Mouse (Mus musculus): ENCODE data around the gene Ralgapa2. TPM values are rescaled to one million over a fixed set of nuclear protein-coding genes. Genes with fewer than 3 reads are reported as not detected.

The Ralgapa2 gene
- polyA plus RNA-seq, 1 experiment = 8.3 TPM

DNA sequence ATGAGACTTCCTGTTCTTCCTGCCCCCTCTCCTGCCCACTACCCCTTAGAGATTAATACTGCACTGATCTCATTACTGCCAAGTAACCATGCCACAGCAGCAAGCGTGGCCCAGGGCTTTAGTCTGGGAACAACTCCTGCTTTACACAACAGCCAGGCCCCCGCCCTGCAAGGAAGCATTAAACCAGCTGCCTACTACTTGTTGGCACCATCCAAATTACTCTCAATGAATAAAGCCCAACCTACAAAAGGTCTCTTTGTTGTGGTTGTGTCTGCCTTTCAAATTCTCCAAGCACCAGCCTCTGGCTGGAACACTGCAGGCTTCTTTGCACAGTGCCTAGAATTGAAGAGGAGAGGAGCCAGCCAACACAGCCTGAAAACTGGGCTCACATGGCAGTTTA, 164.2 kb downstream of the Ralgapa2 start:
- 69% methylated on average over 2 of the region's 2 CpGs for WGBS
- no peak for DNase-seq (ENCODE audit: low read depth in 1 of 2, low spot score in 2 of 2)
- no peak overlapping the region for H3K27ac ChIP-seq (ENCODE audit: insufficient read depth, low read length)
- peaks cover 9% of the 10 kb centered on the region for H3K36me3 ChIP-seq (ENCODE audit: control insufficient read depth, insufficient read depth, low read length)
- TF ChIP-seq POLR2A (IDR thresholded peaks at IDR 0.05; ENCODE audit: low read depth, low read length) = no peak
- no peak for TF ChIP-seq CTCF (IDR thresholded peaks at IDR 0.05; ENCODE audit: extremely low read depth, insufficient read depth, insufficient read length, insufficient replicate concordance)
- no peaks in the 10 kb centered on the region for H3K27me3 ChIP-seq (ENCODE audit: control insufficient read depth, insufficient read depth, low read length)
- no peak overlapping the region for H3K4me3 ChIP-seq (ENCODE audit: extremely low read depth, insufficient read depth, insufficient read length)
- H3K4me1 ChIP-seq (ENCODE audit: control insufficient read depth, insufficient read depth, insufficient read length) = no peaks in the 10 kb centered on the region

DNA sequence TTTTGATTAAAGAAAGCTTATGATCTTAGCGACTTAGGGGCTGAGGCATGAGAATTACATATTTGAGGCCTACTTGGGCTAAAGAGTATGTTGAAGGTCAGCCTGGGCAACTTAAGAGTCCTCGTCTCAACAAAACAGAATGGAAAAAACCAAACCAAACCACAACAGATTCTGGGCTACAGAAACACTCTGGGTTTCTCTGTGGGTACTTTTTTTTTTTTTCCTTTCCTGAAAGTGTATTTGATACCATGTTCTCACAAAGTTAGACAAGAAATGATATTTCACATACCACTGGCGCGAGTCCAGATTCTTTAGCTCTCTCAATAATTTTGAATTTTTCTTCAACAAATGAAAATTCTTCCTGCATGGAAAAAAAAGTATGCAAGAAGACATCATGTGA, 172.1 kb downstream of the Ralgapa2 start:
- no peak for DNase-seq (ENCODE audit: low read depth in 1 of 2, low spot score in 2 of 2)
- Histone ChIP-seq H3K4me1 (ENCODE audit: control insufficient read depth, insufficient read depth, insufficient read length) (no peaks in the 10 kb centered on the region), H3K36me3 (ENCODE audit: control insufficient read depth, insufficient read depth, low read length) (peaks cover 10% of the 10 kb centered on the region), H3K4me3 (ENCODE audit: extremely low read depth, insufficient read depth, insufficient read length) (no peak overlapping the region), H3K27ac (ENCODE audit: insufficient read depth, low read length) (no peak overlapping the region), H3K27me3 (ENCODE audit: control insufficient read depth, insufficient read depth, low read length) (no peaks in the 10 kb centered on the region)
- TF ChIP-seq CTCF (IDR thresholded peaks at IDR 0.05; ENCODE audit: extremely low read depth, insufficient read depth, insufficient read length, insufficient replicate concordance) (no peak), POLR2A (IDR thresholded peaks at IDR 0.05; ENCODE audit: low read depth, low read length) (no peak)
- 89% methylated on average over 4 of the region's 4 CpGs for WGBS

DNA sequence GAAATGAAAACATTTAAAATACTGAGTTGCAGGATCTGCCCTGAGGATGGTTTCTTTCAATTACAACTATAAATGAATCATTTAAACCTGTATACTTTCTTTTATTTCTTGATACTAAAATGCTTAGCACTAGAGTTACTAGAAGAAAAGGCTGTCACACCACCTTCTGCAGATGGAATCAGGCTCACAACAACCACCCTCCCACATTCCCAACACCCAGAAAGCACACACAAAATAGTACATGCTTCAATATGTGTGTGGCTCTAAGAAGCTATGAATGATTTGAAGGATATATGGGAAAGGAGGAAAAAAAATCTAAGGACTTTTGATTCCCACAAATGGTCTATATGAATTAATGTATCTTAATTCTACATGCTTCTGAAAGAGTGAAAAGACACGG, 174.6 kb downstream of the Ralgapa2 start:
- no peak overlapping the region for H3K27ac ChIP-seq (ENCODE audit: insufficient read depth, low read length)
- peaks cover 5% of the 10 kb centered on the region; the same call in 1 of the 2 replicates for H3K36me3 ChIP-seq (ENCODE audit: control insufficient read depth, insufficient read depth, low read length)
- 92% methylated on average over 1 of the region's 1 CpGs for WGBS
- TF ChIP-seq POLR2A (IDR thresholded peaks at IDR 0.05; ENCODE audit: low read depth, low read length) (no peak), CTCF (IDR thresholded peaks at IDR 0.05; ENCODE audit: extremely low read depth, insufficient read depth, insufficient read length, insufficient replicate concordance) (no peak)
- DNase-seq (ENCODE audit: low read depth in 1 of 2, low spot score in 2 of 2) = no peak
- H3K27me3 ChIP-seq (ENCODE audit: control insufficient read depth, insufficient read depth, low read length) = no peaks in the 10 kb centered on the region
- no peak overlapping the region for H3K4me3 ChIP-seq (ENCODE audit: extremely low read depth, insufficient read depth, insufficient read length)
- no peaks in the 10 kb centered on the region for H3K4me1 ChIP-seq (ENCODE audit: control insufficient read depth, insufficient read depth, insufficient read length)

DNA sequence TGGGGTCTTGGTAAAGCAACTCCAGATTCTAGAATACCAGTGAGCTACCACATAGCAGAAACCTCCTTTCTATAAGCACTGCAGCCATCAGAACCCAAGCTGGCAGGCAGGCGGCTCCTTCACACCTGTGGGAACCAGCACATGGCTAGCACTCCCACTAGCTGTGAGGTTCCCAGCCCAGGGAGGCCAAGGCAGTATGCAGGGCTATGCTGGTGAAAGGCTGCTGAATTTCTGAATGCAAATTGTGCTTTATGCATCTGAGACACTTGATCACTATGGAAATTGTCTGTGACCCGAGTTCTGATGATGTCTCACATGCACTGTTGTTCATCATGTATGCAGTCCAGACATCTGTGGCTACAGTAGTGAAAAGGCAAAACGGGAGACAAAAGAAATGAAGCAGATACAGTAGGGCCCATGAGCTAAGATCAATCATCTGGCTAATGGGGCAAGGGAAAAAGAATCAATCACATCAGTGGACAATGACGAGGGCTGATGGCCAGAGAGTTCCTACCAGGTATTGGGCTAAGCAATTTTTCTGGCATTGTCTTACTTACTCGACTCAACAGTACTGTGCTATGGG, 180.2 kb downstream of the Ralgapa2 start:
- Histone ChIP-seq H3K36me3 (ENCODE audit: control insufficient read depth, insufficient read depth, low read length) (peaks cover 1% of the 10 kb centered on the region; the same call in 1 of the 2 replicates), H3K4me1 (ENCODE audit: control insufficient read depth, insufficient read depth, insufficient read length) (no peaks in the 10 kb centered on the region), H3K4me3 (ENCODE audit: extremely low read depth, insufficient read depth, insufficient read length) (no peak overlapping the region), H3K27ac (ENCODE audit: insufficient read depth, low read length) (no peak overlapping the region), H3K27me3 (ENCODE audit: control insufficient read depth, insufficient read depth, low read length) (no peaks in the 10 kb centered on the region)
- DNase-seq (ENCODE audit: low read depth in 1 of 2, low spot score in 2 of 2) = no peak
- 91% methylated on average over 5 of the region's 5 CpGs for WGBS
- TF ChIP-seq CTCF (IDR thresholded peaks at IDR 0.05; ENCODE audit: extremely low read depth, insufficient read depth, insufficient read length, insufficient replicate concordance) (no peak), POLR2A (IDR thresholded peaks at IDR 0.05; ENCODE audit: low read depth, low read length) (no peak)

DNA sequence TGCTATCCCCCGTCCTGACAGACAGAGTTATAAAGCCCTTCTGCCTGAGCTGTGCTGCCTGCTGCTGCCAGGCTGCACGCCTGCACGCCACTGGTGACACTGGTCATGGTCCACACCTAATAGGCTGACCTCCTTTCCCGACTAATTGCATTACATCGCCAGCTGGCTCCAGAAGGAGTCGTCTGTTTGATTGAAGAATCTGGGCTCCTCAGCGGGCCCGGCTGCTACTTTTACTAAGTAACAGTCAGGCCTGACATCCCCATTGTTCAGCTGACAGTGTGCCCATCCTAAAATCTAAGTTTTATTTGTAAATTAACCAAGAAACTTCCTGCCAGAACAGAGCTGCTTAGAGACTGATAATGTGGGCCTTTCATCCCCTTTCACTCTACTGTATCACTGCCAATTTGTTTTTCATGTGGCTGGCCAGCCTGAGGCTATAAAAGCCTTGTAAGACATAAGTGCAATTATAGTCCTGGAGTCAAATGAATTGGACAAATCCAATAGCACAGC, 181.3 kb downstream of the Ralgapa2 start:
- DNase-seq (ENCODE audit: low read depth in 1 of 2, low spot score in 2 of 2) = no peak
- H3K4me3 ChIP-seq (ENCODE audit: extremely low read depth, insufficient read depth, insufficient read length) = no peak overlapping the region
- peaks cover 1% of the 10 kb centered on the region; the same call in 1 of the 2 replicates for H3K36me3 ChIP-seq (ENCODE audit: control insufficient read depth, insufficient read depth, low read length)
- no peaks in the 10 kb centered on the region for H3K4me1 ChIP-seq (ENCODE audit: control insufficient read depth, insufficient read depth, insufficient read length)
- H3K27ac ChIP-seq (ENCODE audit: insufficient read depth, low read length) = no peak overlapping the region
- no peaks in the 10 kb centered on the region for H3K27me3 ChIP-seq (ENCODE audit: control insufficient read depth, insufficient read depth, low read length)
- TF ChIP-seq CTCF (IDR thresholded peaks at IDR 0.05; ENCODE audit: extremely low read depth, insufficient read depth, insufficient read length, insufficient replicate concordance) (no peak), POLR2A (IDR thresholded peaks at IDR 0.05; ENCODE audit: low read depth, low read length) (no peak)
- 91% methylated on average over 8 of the region's 8 CpGs for WGBS

DNA sequence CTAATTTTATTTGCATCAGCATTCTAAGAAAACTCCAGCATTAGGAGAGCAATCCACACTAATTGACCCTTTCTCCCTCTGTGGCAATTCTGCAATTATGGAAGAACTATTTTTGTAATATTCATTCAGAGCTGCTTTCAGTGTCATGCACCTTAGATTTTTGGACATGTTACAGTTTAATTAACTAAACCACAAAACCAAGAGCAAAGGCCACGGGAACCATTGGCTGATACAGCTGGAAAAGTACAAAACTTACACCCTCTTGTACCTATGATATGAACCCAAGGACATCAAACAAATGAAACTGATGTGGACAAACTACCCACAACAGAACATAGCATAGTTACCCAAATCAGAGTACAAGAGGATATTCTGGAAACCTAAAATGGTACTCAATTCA, 182.0 kb downstream of the Ralgapa2 start:
- H3K27ac ChIP-seq (ENCODE audit: insufficient read depth, low read length) = no peak overlapping the region
- no peak for TF ChIP-seq CTCF (IDR thresholded peaks at IDR 0.05; ENCODE audit: extremely low read depth, insufficient read depth, insufficient read length, insufficient replicate concordance)
- no peak for TF ChIP-seq POLR2A (IDR thresholded peaks at IDR 0.05; ENCODE audit: low read depth, low read length)
- no peak for DNase-seq (ENCODE audit: low read depth in 1 of 2, low spot score in 2 of 2)
- H3K27me3 ChIP-seq (ENCODE audit: control insufficient read depth, insufficient read depth, low read length) = no peaks in the 10 kb centered on the region
- H3K4me1 ChIP-seq (ENCODE audit: control insufficient read depth, insufficient read depth, insufficient read length) = no peaks in the 10 kb centered on the region
- H3K4me3 ChIP-seq (ENCODE audit: extremely low read depth, insufficient read depth, insufficient read length) = no peak overlapping the region
- 83% methylated on average over 1 of the region's 1 CpGs for WGBS
- H3K36me3 ChIP-seq (ENCODE audit: control insufficient read depth, insufficient read depth, low read length) = peaks cover 1% of the 10 kb centered on the region; the same call in 1 of the 2 replicates

DNA sequence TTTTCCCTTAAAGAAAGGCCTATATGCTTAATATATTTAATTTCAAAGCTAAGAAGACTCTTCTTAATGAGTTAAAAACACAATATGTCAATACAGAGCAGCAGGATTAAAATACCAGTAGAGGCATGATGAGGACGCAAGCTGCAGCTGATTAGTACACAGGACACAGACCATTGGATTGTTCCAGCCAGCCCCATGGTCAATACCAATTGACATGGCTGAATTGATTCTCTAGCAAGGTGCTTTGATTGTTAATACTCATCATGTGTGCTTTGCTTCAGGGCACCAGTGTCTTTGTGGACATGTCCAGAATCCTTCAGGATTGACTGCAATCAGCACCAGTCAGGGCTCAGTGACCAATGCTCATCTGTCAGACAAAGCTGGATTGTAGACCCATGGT, 185.5 kb downstream of the Ralgapa2 start:
- Histone ChIP-seq H3K27ac (ENCODE audit: insufficient read depth, low read length) (no peak overlapping the region), H3K27me3 (ENCODE audit: control insufficient read depth, insufficient read depth, low read length) (no peaks in the 10 kb centered on the region), H3K36me3 (ENCODE audit: control insufficient read depth, insufficient read depth, low read length) (peaks cover 1% of the 10 kb centered on the region; the same call in 1 of the 2 replicates), H3K4me3 (ENCODE audit: extremely low read depth, insufficient read depth, insufficient read length) (no peak overlapping the region), H3K4me1 (ENCODE audit: control insufficient read depth, insufficient read depth, insufficient read length) (peaks cover 9% of the 10 kb centered on the region)
- TF ChIP-seq CTCF (IDR thresholded peaks at IDR 0.05; ENCODE audit: extremely low read depth, insufficient read depth, insufficient read length, insufficient replicate concordance) (no peak), POLR2A (IDR thresholded peaks at IDR 0.05; ENCODE audit: low read depth, low read length) (no peak)
- WGBS = 98% methylated on average over 1 of the region's 1 CpGs
- DNase-seq (ENCODE audit: low read depth in 1 of 2, low spot score in 2 of 2) = no peak
